Mouse (Mus musculus) skeletal muscle tissue, adult 2 months (tissue): Measurements from ENCODE around the gene Gm47969.
"Not testable (repeated sequence)": the region's sequence is repeated elsewhere in the genome, so short reads cannot be mapped to it uniquely, and the experiment has no call there.

Source experiments
- DNase-seq: peaks from one replicate; pipeline ENCODE4 v3.0.0-alpha.2; 2012; ENCODE audit warnings: low read depth, low spot score

The Gm47969 gene

DNA sequence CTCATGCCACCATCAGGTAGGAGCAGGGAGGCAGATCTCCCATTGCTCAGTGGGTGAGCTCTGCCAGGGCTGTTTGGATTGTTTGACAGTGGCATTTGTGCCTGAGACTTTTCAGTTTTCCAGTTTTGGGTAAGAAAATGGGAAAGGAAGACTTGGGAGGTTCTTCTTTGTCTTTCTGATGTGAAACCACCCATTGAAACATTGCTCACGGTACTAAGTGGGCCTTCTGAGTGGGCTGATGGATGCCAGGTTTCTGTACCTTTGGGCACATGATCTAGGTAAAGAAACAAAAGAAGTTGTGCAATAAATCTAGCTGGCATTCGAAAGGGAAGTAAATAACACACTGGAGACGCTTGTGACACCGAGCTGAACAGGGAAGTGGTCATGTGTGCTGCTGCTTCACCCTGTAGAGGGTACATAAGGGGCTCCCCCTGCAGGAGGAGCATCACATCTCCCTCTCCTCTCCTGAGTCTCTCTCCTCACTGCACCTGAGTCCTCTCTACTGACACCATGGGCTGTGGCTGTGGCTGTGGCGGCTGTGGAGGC, at the start of gene Gm47969:
Gm47969 (plus strand) TSS at position 51 of the 546 bp plus-strand sequence.
- DNase-seq, result no peak

DNA sequence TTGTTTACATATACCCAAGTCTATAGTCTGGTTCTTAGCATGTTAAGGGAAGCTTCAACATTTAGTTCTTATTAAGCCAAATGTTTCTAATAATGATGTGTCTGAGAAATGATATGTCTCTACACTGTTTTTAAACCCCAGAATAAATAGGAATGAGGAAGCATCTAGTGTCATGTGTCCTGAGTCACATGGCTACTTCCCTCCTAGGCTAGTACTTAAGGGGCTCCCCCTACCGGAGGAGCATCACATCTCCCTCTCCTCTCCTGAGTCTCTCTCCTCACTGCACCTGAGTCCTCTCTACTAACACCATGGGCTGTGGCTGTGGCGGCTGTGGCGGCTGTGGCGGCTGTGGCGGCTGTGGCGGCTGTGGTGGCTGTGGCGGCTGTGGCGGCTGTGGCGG, 44.4 kb upstream of the Gm47969 start, which contains the start of gene Gm47959:
Gm47959 (plus strand) TSS at position 243 of the 400 bp plus-strand sequence.
- not testable (repeated sequence) for DNase-seq

DNA sequence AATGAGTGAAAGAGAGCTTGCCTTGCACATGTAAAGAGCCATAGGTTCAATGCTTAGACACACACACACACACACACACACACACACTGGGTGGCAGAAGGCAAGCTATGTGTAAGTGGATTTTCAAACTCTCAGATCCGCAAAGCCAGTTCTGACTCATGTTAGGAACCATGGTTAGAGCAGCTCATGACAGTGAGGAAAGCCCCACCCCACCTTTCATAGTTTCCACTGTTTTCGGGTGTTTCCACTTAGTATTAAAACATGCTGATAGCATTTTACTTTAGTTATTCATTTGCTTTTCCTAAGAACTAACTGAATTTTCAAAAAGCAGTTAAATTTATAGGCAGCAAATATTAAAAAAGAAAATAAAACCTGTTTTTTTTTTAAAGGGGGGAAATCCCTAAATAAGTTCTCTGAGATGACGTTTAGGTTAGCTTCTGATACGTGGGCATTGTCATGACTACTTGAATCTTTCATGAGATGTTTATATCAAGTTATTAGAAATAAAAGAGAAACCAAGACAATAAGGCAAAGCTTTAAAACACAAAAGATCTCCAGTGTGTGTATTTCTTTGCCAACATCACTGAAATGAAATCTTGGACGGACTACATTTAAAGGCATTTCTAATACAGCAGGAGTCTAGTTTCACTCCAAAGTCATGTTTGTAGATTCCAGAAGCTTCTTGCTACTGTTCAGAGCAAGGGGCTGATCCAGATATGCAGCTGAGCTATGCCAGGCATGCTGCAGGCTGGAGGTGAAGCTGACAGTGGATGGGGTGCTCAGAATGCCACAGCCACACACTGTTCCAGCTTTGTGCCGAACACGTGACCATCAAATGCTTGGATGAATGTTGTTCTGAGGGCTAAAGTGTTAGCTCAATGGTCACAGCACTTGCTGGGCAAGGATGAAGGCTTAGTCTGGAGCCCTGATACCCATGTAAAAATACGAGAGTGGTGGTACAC, 38.2 kb upstream of the Gm47969 start:
- DNase-seq, result no peak

DNA sequence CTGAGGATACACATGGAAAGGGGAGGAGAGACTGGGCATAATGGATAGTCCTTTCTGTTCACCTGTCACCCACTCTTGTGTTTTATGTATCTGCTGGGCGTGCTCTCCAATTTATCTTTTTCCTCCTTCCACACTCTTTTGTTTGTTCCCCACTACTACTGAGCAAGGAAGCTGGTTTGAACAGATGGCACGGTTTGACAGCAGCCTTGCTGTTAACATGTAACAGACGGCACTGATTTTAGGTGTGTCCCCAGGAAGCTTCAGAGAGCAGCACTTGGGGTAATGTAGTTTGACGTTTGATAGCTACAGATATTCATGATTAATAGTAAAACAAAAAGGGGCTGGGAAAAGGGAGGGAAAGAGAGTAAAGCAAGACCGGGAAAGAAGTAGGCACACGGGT, 37.3 kb upstream of the Gm47969 start:
- no peak for DNase-seq

- DNase-seq, result no peak
These were observed 30.3 kb upstream of the Gm47969 start for GRCm38 (mm10) chr1:83014477-83014876.

GRCm38 (mm10) chr1:83015329-83015879, 29.3 kb upstream of the Gm47969 start:
- no peak for DNase-seq

- no peak for DNase-seq
These were observed 28.2 kb upstream of the Gm47969 start for GRCm38 (mm10) chr1:83016556-83016955.

- no peak for DNase-seq
These were observed 12.8 kb upstream of the Gm47969 start for GRCm38 (mm10) chr1:83031950-83032349.

GRCm38 (mm10) chr1:83032508-83032907, 12.2 kb upstream of the Gm47969 start:
- DNase-seq, result no peak

DNA sequence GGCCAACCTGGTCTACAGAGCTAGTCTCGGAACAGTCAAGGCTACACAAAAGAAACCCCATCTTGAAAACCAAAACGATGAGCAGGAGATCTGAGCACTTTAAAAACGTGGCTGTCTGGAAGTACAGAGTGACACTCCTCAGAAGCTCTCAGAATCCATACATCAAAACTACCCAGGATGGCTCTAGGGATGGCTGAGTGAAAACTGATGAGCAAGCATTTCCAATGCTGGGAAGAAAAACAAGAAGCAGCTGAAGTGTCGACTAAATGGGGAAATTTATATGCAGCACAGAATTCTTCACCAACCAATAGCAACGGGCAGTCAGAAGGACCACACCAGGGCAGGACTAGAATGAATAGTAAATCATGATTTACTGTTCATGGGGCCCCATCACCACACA, 10.2 kb upstream of the Gm47969 start:
- no peak for DNase-seq

- DNase-seq, result no peak
These were observed 7.7 kb upstream of the Gm47969 start for GRCm38 (mm10) chr1:83036892-83037667.

- peak; percentile 13 for DNase-seq
These were observed 6.5 kb upstream of the Gm47969 start, which contains the start of gene Slc19a3 for GRCm38 (mm10) chr1:83038109-83038672. Gene Slc19a3, minus strand, starts transcription at chr1:83038448.

DNA sequence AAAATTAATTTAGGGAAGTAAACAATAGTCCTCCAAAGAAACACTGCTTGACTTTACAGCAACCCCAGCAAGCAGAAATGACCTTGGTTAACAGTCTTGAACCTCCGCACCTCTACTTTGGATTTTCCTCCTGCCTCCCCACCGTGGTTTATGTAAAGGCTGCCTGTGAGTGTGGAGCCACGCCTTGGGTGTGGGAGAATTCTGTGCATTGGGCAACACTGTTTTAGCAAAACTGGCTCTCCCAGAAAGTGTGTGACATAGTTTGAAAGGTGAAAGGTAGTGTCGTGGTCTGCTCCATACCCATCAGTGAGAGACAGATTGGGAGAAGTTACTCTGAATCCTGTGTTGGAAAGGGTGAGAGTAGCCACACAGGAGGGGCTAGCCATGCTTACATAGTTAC, 5.7 kb upstream of the Gm47969 start:
- DNase-seq, result no peak

DNA sequence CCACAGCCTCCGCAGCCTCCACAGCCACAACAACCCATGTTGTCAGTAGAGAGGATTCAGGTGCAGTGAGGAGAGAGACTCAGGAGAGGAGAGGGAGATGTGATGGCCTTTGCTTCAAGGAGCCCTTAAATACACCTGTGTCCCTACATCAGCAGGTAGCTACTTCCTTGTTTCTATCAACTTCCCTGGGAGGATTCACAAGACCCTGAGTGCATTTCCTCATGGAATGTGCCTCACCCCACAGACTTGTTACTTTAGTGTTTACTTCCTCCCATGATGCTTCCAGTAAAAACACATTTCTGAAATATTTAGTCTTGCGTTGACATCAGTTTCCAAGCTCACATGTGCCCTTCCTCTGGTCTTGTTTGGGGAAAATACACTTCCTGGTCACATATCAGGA, 2.4 kb upstream of the Gm47969 start, which contains the start of gene Krtap28-10:
Krtap28-10 (minus strand) TSS at position 101 of the 400 bp plus-strand sequence.
- DNase-seq, result no peak

DNA sequence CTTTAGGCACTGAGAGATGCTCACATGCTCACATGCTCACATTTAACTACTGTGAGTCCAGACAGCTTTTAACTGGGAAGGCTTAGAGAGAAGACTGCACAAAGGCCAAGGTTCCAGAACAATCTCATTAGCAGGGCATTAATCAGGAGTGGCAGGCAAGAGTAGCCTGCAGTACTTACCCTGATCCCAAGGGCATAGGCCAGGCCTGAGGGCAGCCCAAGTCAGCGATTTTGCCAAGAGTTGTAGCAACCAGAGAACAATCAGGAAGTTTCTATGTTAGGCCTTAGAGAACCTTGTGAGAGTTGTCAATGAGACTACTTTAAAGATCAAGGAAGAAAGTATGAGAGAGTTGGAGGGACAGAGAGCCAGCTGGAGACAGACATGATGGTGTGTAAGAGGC, 13.7 kb downstream of the Gm47969 start:
- DNase-seq, result no peak

GRCm38 (mm10) chr1:83059278-83059677, 14.5 kb downstream of the Gm47969 start, which contains the start of gene A030005K14Rik:
Gene A030005K14Rik, minus strand, starts transcription at chr1:83059378.
- DNase-seq, result no peak

DNA sequence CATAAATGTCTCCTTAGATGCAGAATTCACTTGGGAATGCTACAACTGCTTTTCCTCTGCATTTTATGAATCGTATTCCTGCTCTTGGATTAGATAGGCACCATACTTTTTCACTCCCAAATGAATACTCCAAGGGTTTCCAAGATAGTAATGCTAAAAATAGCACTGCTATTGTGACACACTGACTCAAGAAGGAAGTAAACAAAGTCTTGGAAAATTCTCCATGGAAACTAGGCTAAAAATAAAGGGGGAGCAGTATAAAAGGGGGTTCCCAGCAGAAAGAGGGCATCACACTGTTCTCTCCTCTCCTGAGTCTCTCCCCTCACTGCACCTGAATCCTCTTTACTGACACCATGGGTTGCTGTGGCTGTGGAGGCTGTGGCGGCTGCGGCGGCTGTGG, 15.9 kb downstream of the Gm47969 start, which contains the start of gene Krtap28-13:
Krtap28-13 (plus strand) TSS at position 288 of the 400 bp plus-strand sequence.
- no peak for DNase-seq

GRCm38 (mm10) chr1:83064851-83065250, 20.1 kb downstream of the Gm47969 start:
- DNase-seq, result peak; percentile 3

GRCm38 (mm10) chr1:83066577-83066976, 21.8 kb downstream of the Gm47969 start:
- DNase-seq, result no peak

DNA sequence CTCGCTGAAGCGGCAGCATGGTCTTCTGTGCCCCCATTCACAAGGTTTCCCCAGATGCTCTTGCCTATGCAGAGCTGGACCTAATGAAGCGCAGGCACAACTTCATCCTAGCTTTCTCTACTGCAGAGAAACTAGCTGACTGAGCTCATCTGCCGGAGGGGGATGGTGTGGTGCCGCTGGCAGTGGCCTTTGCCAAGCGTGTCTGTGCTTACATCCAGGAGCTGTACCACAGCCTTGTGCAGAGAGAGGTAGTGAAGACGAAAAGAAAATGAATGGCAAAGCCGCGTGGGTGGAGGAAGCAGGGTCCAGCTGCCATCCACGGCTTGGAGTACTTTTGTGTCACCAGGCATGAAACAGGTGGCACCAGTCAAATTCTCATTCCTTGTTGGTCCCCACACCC, 22.5 kb downstream of the Gm47969 start:
- no peak for DNase-seq
